8 mouse cellular contexts compared by ENCODE assay signal in the genomic region with DNA sequence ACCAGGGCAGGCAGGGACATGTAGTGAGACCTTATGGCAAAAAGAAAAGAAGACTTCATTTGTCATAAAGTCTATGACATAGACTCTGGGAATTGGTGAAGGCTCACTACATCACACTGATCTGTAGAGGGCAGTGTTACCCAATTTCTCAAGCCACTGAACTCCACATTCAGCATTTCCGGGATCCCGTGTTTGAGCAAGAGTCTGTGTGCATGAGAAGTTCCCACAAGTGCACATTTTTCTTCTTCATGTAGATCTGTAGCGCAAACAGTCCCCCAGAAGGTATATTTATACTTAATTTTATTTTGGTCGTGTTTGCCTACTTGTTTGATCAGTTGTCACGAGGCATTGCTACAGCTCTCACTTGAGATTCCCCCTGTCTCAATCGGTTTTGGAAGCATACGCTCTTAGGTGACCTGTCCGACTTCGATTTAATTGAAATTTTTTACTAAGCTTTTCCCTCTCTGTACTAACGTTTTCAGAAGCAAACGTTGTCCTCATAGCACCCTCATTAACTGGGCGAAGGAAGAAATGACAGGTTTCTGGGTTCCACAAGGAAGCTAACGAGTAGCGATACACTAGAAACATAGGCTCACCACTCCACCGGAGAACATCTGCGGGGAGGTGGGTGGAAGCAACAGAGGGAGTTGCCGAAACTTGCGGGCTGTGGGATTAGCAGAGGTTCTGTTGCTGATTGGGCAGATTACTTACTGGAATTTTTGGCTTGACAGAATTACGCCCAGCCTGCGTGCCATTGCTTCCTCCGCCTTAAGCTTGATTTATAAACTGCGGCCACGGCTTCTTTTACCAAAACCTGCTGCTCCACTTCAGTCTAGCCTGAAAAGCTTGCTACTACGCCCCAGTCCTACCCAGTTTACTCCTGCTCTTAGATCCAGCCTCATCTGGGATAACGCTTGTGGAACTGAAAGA. TPM values are rescaled to one million over a fixed set of nuclear protein-coding genes. Genes with fewer than 3 reads are reported as not detected.
DNase-seq lines count a peak whose midpoint lies in the region; ATAC-seq and TF ChIP-seq lines count a peak whose summit lies in the region.

No protein-coding gene starts in this region.

- 0 out of 2 replicates have a peak overlapping the region, but pooled peaks have one; percentile 15 for H3K9ac ChIP-seq in embryonic facial prominence, embryonic 12.5 days
- peak overlapping the region; percentile 35 for H3K9ac ChIP-seq in kidney, embryonic 15.5 days
- peak overlapping the region; percentile 56 for H3K9ac ChIP-seq in liver, embryonic 12.5 days

- H3K79me2 ChIP-seq in myocyte (ENCODE audit: control insufficient read depth, insufficient read depth), result peaks cover 11% of the 10 kb centered on the region

- H3K4me1 ChIP-seq in embryonic facial prominence, embryonic 12.5 days, result peaks cover 7% of the 10 kb centered on the region; the same call in 1 of the 2 replicates
- 0 out of 2 replicates have a peak, but pooled peaks cover 4% of the 10 kb centered on the region for H3K4me1 ChIP-seq in heart, embryonic 10.5 days
- H3K4me1 ChIP-seq in kidney, embryonic 15.5 days, result peaks cover 21% of the 10 kb centered on the region
- H3K4me1 ChIP-seq in liver, embryonic 12.5 days, result peaks cover 18% of the 10 kb centered on the region

- H3ac ChIP-seq in myocyte (ENCODE audit: control insufficient read depth, insufficient read length), result no peak overlapping the region

- H3K9me3 ChIP-seq in embryonic facial prominence, embryonic 12.5 days, result no peaks in the 10 kb centered on the region
- no peaks in the 10 kb centered on the region for H3K9me3 ChIP-seq in heart, embryonic 10.5 days
- no peaks in the 10 kb centered on the region for H3K9me3 ChIP-seq in kidney, embryonic 15.5 days (replicated peaks)
- H3K9me3 ChIP-seq in liver, embryonic 12.5 days (replicated peaks), result no peaks in the 10 kb centered on the region

- peak overlapping the region; percentile 52 for H3K4me2 ChIP-seq in embryonic facial prominence, embryonic 12.5 days (replicated peaks)
- peak overlapping the region; percentile 81 for H3K4me2 ChIP-seq in kidney, embryonic 15.5 days
- H3K4me2 ChIP-seq in liver, embryonic 12.5 days, result peak overlapping the region; percentile 64
- peak overlapping the region; percentile 93 for H3K4me2 ChIP-seq in myocyte (ENCODE audit: low read depth)

- no peak overlapping the region for H3K27ac ChIP-seq in embryonic facial prominence, embryonic 12.5 days
- peak overlapping the region; percentile 0; the same call in 1 of the 2 replicates for H3K27ac ChIP-seq in heart, embryonic 10.5 days
- peak overlapping the region; percentile 51; the same call in 1 of the 2 replicates for H3K27ac ChIP-seq in kidney, embryonic 15.5 days
- H3K27ac ChIP-seq in liver, embryonic 12.5 days, result 0 out of 2 replicates have a peak overlapping the region, but pooled peaks have one; percentile 2

- TF ChIP-seq POLR2A in myocyte (IDR thresholded peaks at IDR 0.05; ENCODE audit: insufficient read length, low read depth), result no peak

- peak; percentile 70 for ATAC-seq in activated CD4-positive, CD25-positive, alpha-beta regulatory T cell, adult 4 months
- ATAC-seq in embryonic facial prominence, embryonic 12.5 days (ENCODE audit: insufficient number of reproducible peaks, insufficient read depth, low FRiP score, low TSS enrichment), result no peak
- 0 out of 2 replicates have a peak, but pooled peaks have one; percentile 28 for ATAC-seq in kidney, embryonic 15.5 days (replicated peaks; ENCODE audit: low FRiP score)
- no peak for ATAC-seq in liver, embryonic 12.5 days

- DNase-seq in B cell, adult 2 months, result peak; percentile 64 to 71
- no peak for DNase-seq in heart, embryonic 10.5 days (ENCODE audit: low spot score)
- DNase-seq in thymus, postnatal 0 days (ENCODE audit: low spot score), result peak; percentile 88

- 21% methylated on average over 25 of the region's 25 CpGs for WGBS in embryonic facial prominence, embryonic 12.5 days
- 21% methylated on average over 25 of the region's 25 CpGs for WGBS in heart, embryonic 10.5 days
- 16% methylated on average over 25 of the region's 25 CpGs for WGBS in kidney, embryonic 15.5 days
- WGBS in liver, embryonic 12.5 days (ENCODE audit: insufficient replicate concordance), result 19% methylated on average over 25 of the region's 25 CpGs

- H3K36me3 ChIP-seq in embryonic facial prominence, embryonic 12.5 days, result peaks cover 13% of the 10 kb centered on the region
- H3K36me3 ChIP-seq in heart, embryonic 10.5 days, result peaks cover 14% of the 10 kb centered on the region
- peaks cover 17% of the 10 kb centered on the region for H3K36me3 ChIP-seq in kidney, embryonic 15.5 days
- H3K36me3 ChIP-seq in liver, embryonic 12.5 days, result peaks cover 18% of the 10 kb centered on the region
- peaks cover 7% of the 10 kb centered on the region for H3K36me3 ChIP-seq in myocyte (ENCODE audit: control insufficient read depth, insufficient read depth)

- 0 out of 2 replicates have a peak, but pooled peaks cover 7% of the 10 kb centered on the region for H3K27me3 ChIP-seq in embryonic facial prominence, embryonic 12.5 days
- H3K27me3 ChIP-seq in heart, embryonic 10.5 days (ENCODE audit: insufficient read depth, poor library complexity, severe bottlenecking), result no peaks in the 10 kb centered on the region
- H3K27me3 ChIP-seq in kidney, embryonic 15.5 days, result no peaks in the 10 kb centered on the region
- no peaks in the 10 kb centered on the region for H3K27me3 ChIP-seq in liver, embryonic 12.5 days (replicated peaks)
- H3K27me3 ChIP-seq in myocyte (ENCODE audit: control insufficient read depth, insufficient read depth, insufficient read length), result no peaks in the 10 kb centered on the region

- peak overlapping the region; percentile 11 for H3K4me3 ChIP-seq in embryonic facial prominence, embryonic 12.5 days
- H3K4me3 ChIP-seq in heart, embryonic 10.5 days, result peak overlapping the region; percentile 52
- peak overlapping the region; percentile 42 for H3K4me3 ChIP-seq in kidney, embryonic 15.5 days (replicated peaks)
- H3K4me3 ChIP-seq in liver, embryonic 12.5 days, result peak overlapping the region; percentile 43
- H3K4me3 ChIP-seq in myocyte, result peak overlapping the region; percentile 70

TF ChIP-seq in myocyte, 11 proteins besides CTCF, POLR2A, EP300 and RAD21 (continues in another document):
- TF ChIP-seq MAX (IDR thresholded peaks at IDR 0.05; ENCODE audit: low read depth) (no peak), POLR2AphosphoS2 (IDR thresholded peaks at IDR 0.05; ENCODE audit: insufficient read length, low read depth) (no peak), MYOD1 (IDR thresholded peaks at IDR 0.05; ENCODE audit: control insufficient read depth in 1 of 3, insufficient read length in 2 of 3, low read depth in 2 of 3) (no peak), REST (IDR thresholded peaks at IDR 0.05; ENCODE audit: insufficient read depth, insufficient read length) (no peak), CEBPB (IDR thresholded peaks at IDR 0.05; ENCODE audit: insufficient read depth, poor library complexity, severe bottlenecking) (no peak), TCF3 (IDR thresholded peaks at IDR 0.05; ENCODE audit: insufficient read length, low read depth) (no peak), TCF12 (IDR thresholded peaks at IDR 0.05; ENCODE audit: insufficient read depth, poor library complexity, severe bottlenecking) (no peak), SRF (IDR thresholded peaks at IDR 0.05; ENCODE audit: control insufficient read depth, insufficient read length, low read depth) (no peak)

RNA-seq across cellular contexts. Expression of a gene that starts 1.7 kb away (rescaled TPM):
- polyA plus RNA-seq in activated CD4-positive, CD25-positive, alpha-beta regulatory T cell, adult 4 months (2017; shearing (Covaris generic)), result 10 to 100 TPM; 13.7 to 14.5 TPM
- polyA plus RNA-seq in embryonic facial prominence, embryonic 12.5 days (2016; fragmentation: Nextera tagmentation; extraction: Ambion mirVana), result 135 and 137 TPM in 2 replicates
- polyA plus RNA-seq in heart, embryonic 10.5 days (2016; fragmentation: Nextera tagmentation; extraction: Ambion mirVana), result 107 and 125 TPM in 2 replicates
- polyA plus RNA-seq in kidney, embryonic 15.5 days (2015; fragmentation: Nextera tagmentation; extraction: Ambion mirVana), result 108 and 121 TPM in 2 replicates
- 90.0 and 99.7 TPM in 2 replicates for polyA plus RNA-seq in liver, embryonic 12.5 days (2016; fragmentation: Nextera tagmentation; extraction: Ambion mirVana)
- 94.7 TPM for polyA plus RNA-seq in myocyte (2012; fragmentation: generic; extraction: Trizol)
- 91.5 and 92.0 TPM in 2 replicates for polyA plus RNA-seq in thymus, postnatal 0 days (2015; fragmentation: Nextera tagmentation; extraction: Ambion mirVana)

RNA-seq across cellular contexts. Expression of a gene that starts 19.8 kb away (rescaled TPM):
- polyA plus RNA-seq in activated CD4-positive, CD25-positive, alpha-beta regulatory T cell, adult 4 months (2017; shearing (Covaris generic)), result 10 to 100 TPM; 13.2 to 13.7 TPM
- 33.1 and 33.2 TPM in 2 replicates for polyA plus RNA-seq in embryonic facial prominence, embryonic 12.5 days (2016; fragmentation: Nextera tagmentation; extraction: Ambion mirVana)
- 24.0 and 28.6 TPM in 2 replicates for polyA plus RNA-seq in heart, embryonic 10.5 days (2016; fragmentation: Nextera tagmentation; extraction: Ambion mirVana)
- polyA plus RNA-seq in kidney, embryonic 15.5 days (2015; fragmentation: Nextera tagmentation; extraction: Ambion mirVana), result 25.0 and 27.9 TPM in 2 replicates
- polyA plus RNA-seq in liver, embryonic 12.5 days (2016; fragmentation: Nextera tagmentation; extraction: Ambion mirVana), result 8.0 and 8.8 TPM in 2 replicates
- 32.9 TPM for polyA plus RNA-seq in myocyte (2012; fragmentation: generic; extraction: Trizol)
- polyA plus RNA-seq in thymus, postnatal 0 days (2015; fragmentation: Nextera tagmentation; extraction: Ambion mirVana), result 4.7 and 5.3 TPM in 2 replicates

RNA-seq across cellular contexts. Expression of a gene that starts 38.3 kb away (rescaled TPM):
- 100 to 1,000 TPM; 467 to 550 TPM for polyA plus RNA-seq in activated CD4-positive, CD25-positive, alpha-beta regulatory T cell, adult 4 months (2017; shearing (Covaris generic))
- 657 and 677 TPM in 2 replicates for polyA plus RNA-seq in embryonic facial prominence, embryonic 12.5 days (2016; fragmentation: Nextera tagmentation; extraction: Ambion mirVana)
- 529 and 565 TPM in 2 replicates for polyA plus RNA-seq in heart, embryonic 10.5 days (2016; fragmentation: Nextera tagmentation; extraction: Ambion mirVana)
- polyA plus RNA-seq in kidney, embryonic 15.5 days (2015; fragmentation: Nextera tagmentation; extraction: Ambion mirVana), result 633 and 651 TPM in 2 replicates
- 463 and 468 TPM in 2 replicates for polyA plus RNA-seq in liver, embryonic 12.5 days (2016; fragmentation: Nextera tagmentation; extraction: Ambion mirVana)
- polyA plus RNA-seq in myocyte (2012; fragmentation: generic; extraction: Trizol), result 446 TPM
- polyA plus RNA-seq in thymus, postnatal 0 days (2015; fragmentation: Nextera tagmentation; extraction: Ambion mirVana), result 397 and 421 TPM in 2 replicates

RNA-seq across cellular contexts. Expression of a gene that starts 51.4 kb away (rescaled TPM):
- 10 to 100 TPM; 49.5 to 57.2 TPM for polyA plus RNA-seq in activated CD4-positive, CD25-positive, alpha-beta regulatory T cell, adult 4 months (2017; shearing (Covaris generic))
- polyA plus RNA-seq in embryonic facial prominence, embryonic 12.5 days (2016; fragmentation: Nextera tagmentation; extraction: Ambion mirVana), result 72.4 and 79.1 TPM in 2 replicates
- 49.9 and 51.7 TPM in 2 replicates for polyA plus RNA-seq in heart, embryonic 10.5 days (2016; fragmentation: Nextera tagmentation; extraction: Ambion mirVana)
- polyA plus RNA-seq in kidney, embryonic 15.5 days (2015; fragmentation: Nextera tagmentation; extraction: Ambion mirVana), result 52.6 and 64.5 TPM in 2 replicates
- 38.8 and 40.5 TPM in 2 replicates for polyA plus RNA-seq in liver, embryonic 12.5 days (2016; fragmentation: Nextera tagmentation; extraction: Ambion mirVana)
- 50.2 TPM for polyA plus RNA-seq in myocyte (2012; fragmentation: generic; extraction: Trizol)
- polyA plus RNA-seq in thymus, postnatal 0 days (2015; fragmentation: Nextera tagmentation; extraction: Ambion mirVana), result 50.8 and 63.7 TPM in 2 replicates

Comparison
In these comparisons a context has a peak if more than half of its experiments do, and no peak if none do; other contexts are left out.
1. ATAC-seq: peak in activated CD4-positive, CD25-positive, alpha-beta regulatory T cell, adult 4 months (single experiment) and kidney, embryonic 15.5 days (single experiment); none in embryonic facial prominence, embryonic 12.5 days (single experiment) and liver, embryonic 12.5 days (single experiment).
2. H3K4me3 ChIP-seq: peak in every context shown above with its lines; median percentile 70 in myocyte; 52 in heart, embryonic 10.5 days; 43 in liver, embryonic 12.5 days; 42 in kidney, embryonic 15.5 days; 11 in embryonic facial prominence, embryonic 12.5 days.
3. Peak in every context shown above with its lines, with median percentiles within 50 percentile points of each other: H3K4me2 ChIP-seq and H3K9ac ChIP-seq.